ENCODE assay signal across 9 mouse cellular contexts in the genomic region with DNA sequence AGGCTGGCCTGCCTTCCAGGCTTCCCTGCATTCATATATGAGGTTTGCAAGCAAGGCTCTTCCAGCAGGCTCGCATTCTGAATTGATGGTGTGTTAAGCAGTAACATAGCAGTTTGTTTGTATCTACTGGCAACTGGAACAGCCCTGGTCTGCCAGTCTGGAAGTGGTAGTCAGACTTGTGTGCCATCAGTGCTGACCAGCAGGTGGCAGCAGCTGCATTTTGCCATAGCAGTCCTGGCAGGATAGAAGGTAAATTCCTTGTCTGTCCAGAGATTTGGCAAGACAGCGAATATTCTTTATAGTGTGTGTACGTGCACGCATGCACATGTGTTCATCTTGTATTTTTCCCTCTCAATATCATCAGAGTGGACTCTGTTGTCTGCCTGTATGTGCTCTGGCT.
DNase-seq lines count a peak whose midpoint lies in the region; ATAC-seq and TF ChIP-seq lines count a peak whose summit lies in the region.
"Had no signal": no experiment of that assay in that cellular context is flagged by ENCODE, and none has a peak within 500 bp of the region (broad histone marks: within the 10 kb centered on the region; RNA-seq: fewer than 3 reads in every experiment).

No protein-coding gene starts in this region.

- no peaks in the 10 kb centered on the region for H3K4me1 ChIP-seq in CH12.LX (ENCODE audit: control insufficient read depth in 1 of 2, insufficient read depth in 2 of 2)
- H3K4me1 ChIP-seq in forebrain, embryonic 14.5 days (ENCODE audit: control insufficient read depth, insufficient read depth, low read length): peaks cover 19% of the 10 kb centered on the region
- H3K4me1 ChIP-seq in liver, postnatal 0 days (ENCODE audit: insufficient read depth): no peaks in the 10 kb centered on the region
- no peaks in the 10 kb centered on the region for H3K4me1 ChIP-seq in thymus, adult 2 months (replicated peaks; ENCODE audit: control insufficient read depth, insufficient read depth, low read length)

- H3K9me3 ChIP-seq in CH12.LX (replicated peaks; ENCODE audit: low read length): no peaks in the 10 kb centered on the region
- H3K9me3 ChIP-seq in forebrain, embryonic 14.5 days (replicated peaks; ENCODE audit: control insufficient read depth, low read length): no peaks in the 10 kb centered on the region
- H3K9me3 ChIP-seq in liver, postnatal 0 days (ENCODE audit: low read length): no peaks in the 10 kb centered on the region

- no peak overlapping the region for H3K4me2 ChIP-seq in CH12.LX (ENCODE audit: insufficient read depth, low read depth, poor library complexity, severe bottlenecking)
- no peak overlapping the region for H3K4me2 ChIP-seq in forebrain, embryonic 14.5 days (ENCODE audit: low read length)
- no peak overlapping the region for H3K4me2 ChIP-seq in liver, postnatal 0 days (ENCODE audit: low read depth, low read length)

- DNase-seq in CH12.LX (ENCODE audit: extremely low read depth): peak; percentile 55
- peak; percentile 84 for DNase-seq in cerebellum, adult 11 months
- DNase-seq in forebrain, embryonic 14.5 days (ENCODE audit: low spot score): peak; percentile 90
- DNase-seq in heart, postnatal 14 days: peak; percentile 84 to 89
- peak; percentile 91 for DNase-seq in layer of hippocampus, adult 11-12 months (ENCODE audit: low spot score)
- peak; percentile 78 for DNase-seq in liver, postnatal 0 days
- DNase-seq in ovary, adult 18-20 months (ENCODE audit: low spot score): peak; percentile 59
- peak; percentile 76 for DNase-seq in thymus, adult 2 months

- no peak overlapping the region for H3K9ac ChIP-seq in CH12.LX (ENCODE audit: insufficient read depth, low read depth)
- no peak overlapping the region for H3K9ac ChIP-seq in forebrain, embryonic 14.5 days (ENCODE audit: low read length)
- H3K9ac ChIP-seq in liver, postnatal 0 days (replicated peaks): no peak overlapping the region

- TF ChIP-seq RAD21 in CH12.LX (IDR thresholded peaks at IDR 0.05; ENCODE audit: low read depth, low read length): peak; percentile 82

- 27% methylated on average over 4 of the region's 4 CpGs for WGBS in forebrain, embryonic 14.5 days
- WGBS in liver, postnatal 0 days (ENCODE audit: insufficient replicate concordance): 38% methylated on average over 4 of the region's 4 CpGs
- WGBS in thymus, adult 2 months: 51% methylated on average over 4 of the region's 4 CpGs

- in situ Hi-C loops in CH12.LX (cut with MboI; ENCODE audit: low pct_ligation_motif_present, low pct_unique_long_range_greater_than_20kb, low sequenced_read_pairs): no loop called here

- no peak for TF ChIP-seq EP300 in CH12.LX (IDR thresholded peaks at IDR 0.05; ENCODE audit: low read length)
- no peak for TF ChIP-seq EP300 in liver, postnatal 0 days (IDR thresholded peaks at IDR 0.05; ENCODE audit: low read depth)

- no peaks in the 10 kb centered on the region for H3K36me3 ChIP-seq in CH12.LX (replicated peaks in 1 of 2; ENCODE audit: control insufficient read depth in 1 of 2, insufficient read depth in 1 of 2, low read length in 1 of 2)
- no peaks in the 10 kb centered on the region for H3K36me3 ChIP-seq in forebrain, embryonic 14.5 days (ENCODE audit: control insufficient read depth, insufficient read depth, low read length)
- H3K36me3 ChIP-seq in liver, postnatal 0 days (replicated peaks; ENCODE audit: insufficient read depth, low read length): no peaks in the 10 kb centered on the region
- H3K36me3 ChIP-seq in thymus, adult 2 months (ENCODE audit: control insufficient read depth, insufficient read depth, low read length): no peaks in the 10 kb centered on the region

- peak; percentile 73 for ATAC-seq in forebrain, embryonic 14.5 days
- ATAC-seq in liver, postnatal 0 days: peak; percentile 56; the same call in 1 of the 2 replicates

- H3K4me3 ChIP-seq in CH12.LX (replicated peaks in 1 of 3; ENCODE audit: low read depth in 2 of 3, low read length in 2 of 3, poor library complexity in 1 of 3): no peak overlapping the region
- H3K4me3 ChIP-seq in forebrain, embryonic 14.5 days (ENCODE audit: low read depth, low read length): no peak overlapping the region
- no peak overlapping the region for H3K4me3 ChIP-seq in liver, postnatal 0 days (ENCODE audit: low read depth, low read length)
- H3K4me3 ChIP-seq in thymus, adult 2 months (ENCODE audit: control insufficient read depth, insufficient read depth, low read length): no peak overlapping the region
- H3K4me3 ChIP-seq: erythroblast, embryonic 14.5 days had no signal

- intact Hi-C loops in heart, postnatal 14 days (cut with DNase I): loop anchor here (1.0 to 5.0 kb wide), 3 partner anchors 63 to 149 kb away; no protein-coding TSS in a partner anchor

- no peak overlapping the region for H3K27ac ChIP-seq in CH12.LX (ENCODE audit: insufficient read depth, low read depth)
- H3K27ac ChIP-seq in forebrain, embryonic 14.5 days (ENCODE audit: low read depth, low read length): no peak overlapping the region
- no peak overlapping the region for H3K27ac ChIP-seq in liver, postnatal 0 days (ENCODE audit: low read depth)
- no peak overlapping the region for H3K27ac ChIP-seq in thymus, adult 2 months (ENCODE audit: control insufficient read depth, insufficient read depth, low read length)

- dilution Hi-C loops in CH12.LX (cut with MboI; ENCODE audit: extremely low pct_ligation_motif_present, extremely low pct_unique_long_range_greater_than_20kb, low sequenced_read_pairs): no loop called here

- TF ChIP-seq CTCF in CH12.LX (conservative IDR thresholded peaks at IDR 0.05 in 1 of 2, IDR thresholded peaks at IDR 0.05 in 1 of 2; ENCODE audit: low read depth in 2 of 2, low read length in 2 of 2): peak; percentile 87 to 94
- TF ChIP-seq CTCF in liver, postnatal 0 days (IDR thresholded peaks at IDR 0.05; ENCODE audit: low read depth): peak; percentile 92
- peak; percentile 73; the same call in 1 of the 2 replicates for TF ChIP-seq CTCF in thymus, adult 2 months (IDR thresholded peaks at IDR 0.05; ENCODE audit: borderline replicate concordance, control insufficient read depth, extremely low read depth, insufficient read depth, low read length, poor library complexity)

- no peak for TF ChIP-seq POLR2A in CH12.LX (IDR thresholded peaks at IDR 0.05; ENCODE audit: low read depth, low read length)
- no peak for TF ChIP-seq POLR2A in thymus, adult 2 months (IDR thresholded peaks at IDR 0.05; ENCODE audit: control insufficient read depth, extremely low read depth, insufficient read depth, low read length, poor library complexity)

- H3K27me3 ChIP-seq in CH12.LX (replicated peaks): no peaks in the 10 kb centered on the region
- no peaks in the 10 kb centered on the region for H3K27me3 ChIP-seq in forebrain, embryonic 14.5 days (replicated peaks; ENCODE audit: control insufficient read depth, insufficient read depth, low read length)
- no peaks in the 10 kb centered on the region for H3K27me3 ChIP-seq in liver, postnatal 0 days (ENCODE audit: insufficient read depth, low read length)
- no peaks in the 10 kb centered on the region for H3K27me3 ChIP-seq in thymus, adult 2 months (ENCODE audit: control insufficient read depth, insufficient read depth, low read length)

- H3K79me2 ChIP-seq in CH12.LX (replicated peaks; ENCODE audit: control insufficient read depth, extremely low read depth, insufficient read depth, poor library complexity, severe bottlenecking): no peaks in the 10 kb centered on the region

TF ChIP-seq in CH12.LX, 34 proteins besides CTCF, POLR2A, EP300 and RAD21:
- no peak for TF ChIP-seq MXI1 (IDR thresholded peaks at IDR 0.05; ENCODE audit: low read depth, low read length)
- peak; percentile 46; the same call in 1 of the 2 replicates for TF ChIP-seq ZC3H11A (IDR thresholded peaks at IDR 0.05; ENCODE audit: low read depth, low read length)
- TF ChIP-seq SMC3 (IDR thresholded peaks at IDR 0.05; ENCODE audit: low read depth, low read length): peak; percentile 94
TF ChIP-seq in CH12.LX: peak in this region for 2.
